Mouse (Mus musculus) kidney, adult 2 months (tissue): ENCODE data around the gene Aar2.

Experiments
- CTCF ChIP-seq: fragments of 200-500 bp; conservative IDR thresholded peaks from 2 replicates; pipeline ENCODE4 v1.5.1; 2011; ENCODE audit warnings: low read depth, mild to moderate bottlenecking, control low read depth, low read length, moderate library complexity, mixed read lengths; ENCODE audit not compliant: insufficient read depth, insufficient read length
- POLR2A ChIP-seq: fragments of 200-500 bp; IDR thresholded peaks from one replicate; pipeline ENCODE4 v1.6.1; 2011; ENCODE audit warnings: low read depth, low read length, control low read depth

DNA sequence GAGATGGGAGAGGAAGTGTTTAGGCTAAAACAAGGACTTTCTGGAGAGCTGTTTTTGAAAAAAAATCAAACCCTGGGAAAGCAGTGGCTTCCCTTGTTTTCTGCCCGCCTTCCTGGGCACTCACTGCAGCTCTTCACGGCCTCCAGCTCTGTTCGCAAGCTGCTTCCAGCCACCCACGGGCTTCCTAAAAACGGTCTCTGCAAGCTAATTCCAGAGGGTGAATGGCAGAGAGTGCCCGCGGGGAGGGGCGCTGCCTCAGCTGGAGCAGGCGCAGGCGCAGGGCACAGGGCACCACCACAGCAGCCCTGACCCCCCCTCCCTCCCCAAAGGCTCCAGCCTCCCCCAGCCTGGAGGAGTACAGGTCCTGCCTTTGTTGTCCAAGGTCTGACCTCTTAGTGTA, 33.9 kb downstream of the Aar2 start:
- no peak for TF ChIP-seq POLR2A
- TF ChIP-seq CTCF, result no peak
